Mouse (Mus musculus): ENCODE data around the gene Nckap5.

GRCm38 (mm10) chr1:125923062-125923461 is 907.5 kb downstream of the Nckap5 start:
- TF ChIP-seq POLR2A (IDR thresholded peaks at IDR 0.05; ENCODE audit: borderline replicate concordance, extremely low read depth, low read depth, low read length) (no peak), CTCF (IDR thresholded peaks at IDR 0.05; ENCODE audit: insufficient read depth, low read length) (no peak)
